Mouse (Mus musculus): ENCODE measurements at regions not wholly inside any gene's neighbourhood (a gene's known extent, or its start where the extent isn't known, plus 50 kb on each side); places are given as distances from the start of the nearest gene placed in this dataset.

- H3K9ac ChIP-seq (ENCODE audit: low read length), result no peak overlapping the region
Measured at GRCm38 (mm10) chr17:51288751-51289150, 109.6 kb upstream of the Tbc1d5 start.

GRCm38 (mm10) chr17:51287878-51288277, 108.7 kb upstream of the Tbc1d5 start:
- H3K4me1 ChIP-seq (ENCODE audit: control insufficient read depth in 2 of 2, insufficient read depth in 2 of 2, low read length in 2 of 2), result no peaks in the 10 kb centered on the region
- 85% methylated on average over 8 of the region's 8 CpGs for WGBS
- H3K36me3 ChIP-seq (ENCODE audit: control insufficient read depth, insufficient read depth, low read length), result no peaks in the 10 kb centered on the region
- H3K9me3 ChIP-seq (ENCODE audit: control insufficient read depth, low read length), result no peaks in the 10 kb centered on the region
- H3K27ac ChIP-seq (replicated peaks in 1 of 2; ENCODE audit: control insufficient read depth in 1 of 2, insufficient read depth in 1 of 2, low read depth in 2 of 2, low read length in 2 of 2), result no peak overlapping the region
- H3K4me3 ChIP-seq (ENCODE audit: control insufficient read depth in 1 of 2, insufficient read depth in 1 of 2, low read depth in 1 of 2, low read length in 2 of 2), result no peak overlapping the region
- no peak overlapping the region for H3K4me2 ChIP-seq (ENCODE audit: low read length)
- H3K27me3 ChIP-seq (ENCODE audit: control insufficient read depth, insufficient read depth, low read length), result no peaks in the 10 kb centered on the region
- ATAC-seq (ENCODE audit: insufficient number of reproducible peaks, insufficient read depth, low FRiP score, low read depth), result no peak
- no peak overlapping the region for H3K9ac ChIP-seq (ENCODE audit: low read length)

More at GRCm38 (mm10) chr17:51288751-51289150, 109.6 kb upstream of the Tbc1d5 start:
- WGBS, result 72% methylated on average over 7 of the region's 7 CpGs
- Histone ChIP-seq H3K36me3 (ENCODE audit: control insufficient read depth, insufficient read depth, low read length) (no peaks in the 10 kb centered on the region), H3K4me1 (ENCODE audit: control insufficient read depth in 2 of 2, insufficient read depth in 2 of 2, low read length in 2 of 2) (no peaks in the 10 kb centered on the region), H3K4me2 (ENCODE audit: low read length) (no peak overlapping the region), H3K4me3 (ENCODE audit: control insufficient read depth in 1 of 2, insufficient read depth in 1 of 2, low read depth in 1 of 2, low read length in 2 of 2) (no peak overlapping the region), H3K27ac (replicated peaks in 1 of 2; ENCODE audit: control insufficient read depth in 1 of 2, insufficient read depth in 1 of 2, low read depth in 2 of 2, low read length in 2 of 2) (no peak overlapping the region), H3K27me3 (ENCODE audit: control insufficient read depth, insufficient read depth, low read length) (no peaks in the 10 kb centered on the region), H3K9me3 (ENCODE audit: control insufficient read depth, low read length) (no peaks in the 10 kb centered on the region)
- no peak for ATAC-seq (ENCODE audit: insufficient number of reproducible peaks, insufficient read depth, low FRiP score, low read depth)

GRCm38 (mm10) chr17:51285362-51285761, 106.2 kb upstream of the Tbc1d5 start:
- Histone ChIP-seq H3K9ac (ENCODE audit: low read length) (no peak overlapping the region), H3K36me3 (ENCODE audit: control insufficient read depth, insufficient read depth, low read length) (no peaks in the 10 kb centered on the region), H3K4me2 (ENCODE audit: low read length) (no peak overlapping the region), H3K4me1 (ENCODE audit: control insufficient read depth in 2 of 2, insufficient read depth in 2 of 2, low read length in 2 of 2) (no peaks in the 10 kb centered on the region), H3K9me3 (ENCODE audit: control insufficient read depth, low read length) (no peaks in the 10 kb centered on the region), H3K27ac (replicated peaks in 1 of 2; ENCODE audit: control insufficient read depth in 1 of 2, insufficient read depth in 1 of 2, low read depth in 2 of 2, low read length in 2 of 2) (no peak overlapping the region), H3K27me3 (ENCODE audit: control insufficient read depth, insufficient read depth, low read length) (no peaks in the 10 kb centered on the region), H3K4me3 (ENCODE audit: control insufficient read depth in 1 of 2, insufficient read depth in 1 of 2, low read depth in 1 of 2, low read length in 2 of 2) (no peak overlapping the region)
- no peak for ATAC-seq (ENCODE audit: insufficient number of reproducible peaks, insufficient read depth, low FRiP score, low read depth)
- WGBS, result 68% methylated on average over 5 of the region's 5 CpGs

GRCm38 (mm10) chr17:51278771-51279170, 99.6 kb upstream of the Tbc1d5 start:
- 45% methylated on average over 7 of the region's 7 CpGs for WGBS
- Histone ChIP-seq H3K4me2 (ENCODE audit: low read length) (no peak overlapping the region), H3K27ac (replicated peaks in 1 of 2; ENCODE audit: control insufficient read depth in 1 of 2, insufficient read depth in 1 of 2, low read depth in 2 of 2, low read length in 2 of 2) (0 out of 4 replicates have a peak overlapping the region, but pooled peaks of 1 of the 2 experiments have one; percentile 1), H3K9ac (ENCODE audit: low read length) (no peak overlapping the region), H3K4me1 (ENCODE audit: control insufficient read depth in 2 of 2, insufficient read depth in 2 of 2, low read length in 2 of 2) (0 out of 4 replicates have a peak, but pooled peaks cover 0 to 8% of the 10 kb centered on the region in 2 experiments), H3K27me3 (ENCODE audit: control insufficient read depth, insufficient read depth, low read length) (no peaks in the 10 kb centered on the region), H3K9me3 (ENCODE audit: control insufficient read depth, low read length) (no peaks in the 10 kb centered on the region), H3K36me3 (ENCODE audit: control insufficient read depth, insufficient read depth, low read length) (no peaks in the 10 kb centered on the region), H3K4me3 (ENCODE audit: control insufficient read depth in 1 of 2, insufficient read depth in 1 of 2, low read depth in 1 of 2, low read length in 2 of 2) (no peak overlapping the region)
- no peak for ATAC-seq (ENCODE audit: insufficient number of reproducible peaks, insufficient read depth, low FRiP score, low read depth)

- WGBS, result 62% methylated on average over 2 of the region's 2 CpGs
- Histone ChIP-seq H3K4me3 (ENCODE audit: control insufficient read depth in 1 of 2, insufficient read depth in 1 of 2, low read depth in 1 of 2, low read length in 2 of 2) (no peak overlapping the region), H3K36me3 (ENCODE audit: control insufficient read depth, insufficient read depth, low read length) (no peaks in the 10 kb centered on the region), H3K9ac (ENCODE audit: low read length) (no peak overlapping the region), H3K9me3 (ENCODE audit: control insufficient read depth, low read length) (no peaks in the 10 kb centered on the region), H3K27me3 (ENCODE audit: control insufficient read depth, insufficient read depth, low read length) (no peaks in the 10 kb centered on the region), H3K27ac (replicated peaks in 1 of 2; ENCODE audit: control insufficient read depth in 1 of 2, insufficient read depth in 1 of 2, low read depth in 2 of 2, low read length in 2 of 2) (0 out of 4 replicates have a peak overlapping the region, but pooled peaks of 1 of the 2 experiments have one; percentile 1), H3K4me2 (ENCODE audit: low read length) (no peak overlapping the region), H3K4me1 (ENCODE audit: control insufficient read depth in 2 of 2, insufficient read depth in 2 of 2, low read length in 2 of 2) (0 out of 4 replicates have a peak, but pooled peaks cover 0 to 8% of the 10 kb centered on the region in 2 experiments)
- no peak for ATAC-seq (ENCODE audit: insufficient number of reproducible peaks, insufficient read depth, low FRiP score, low read depth)
Measured at GRCm38 (mm10) chr17:51278094-51278493, 98.9 kb upstream of the Tbc1d5 start.

GRCm38 (mm10) chr17:51277161-51277560, 98.0 kb upstream of the Tbc1d5 start:
- no peak overlapping the region for H3K4me3 ChIP-seq (ENCODE audit: control insufficient read depth in 1 of 2, insufficient read depth in 1 of 2, low read depth in 1 of 2, low read length in 2 of 2)
- no peak overlapping the region for H3K9ac ChIP-seq (ENCODE audit: low read length)
- H3K9me3 ChIP-seq (ENCODE audit: control insufficient read depth, low read length), result no peaks in the 10 kb centered on the region
- 0 out of 4 replicates have a peak, but pooled peaks cover 0 to 8% of the 10 kb centered on the region in 2 experiments for H3K4me1 ChIP-seq (ENCODE audit: control insufficient read depth in 2 of 2, insufficient read depth in 2 of 2, low read length in 2 of 2)
- no peaks in the 10 kb centered on the region for H3K27me3 ChIP-seq (ENCODE audit: control insufficient read depth, insufficient read depth, low read length)
- no peak overlapping the region for H3K27ac ChIP-seq (replicated peaks in 1 of 2; ENCODE audit: control insufficient read depth in 1 of 2, insufficient read depth in 1 of 2, low read depth in 2 of 2, low read length in 2 of 2)
- no peak overlapping the region for H3K4me2 ChIP-seq (ENCODE audit: low read length)
- H3K36me3 ChIP-seq (ENCODE audit: control insufficient read depth, insufficient read depth, low read length), result no peaks in the 10 kb centered on the region
- no peak for ATAC-seq (ENCODE audit: insufficient number of reproducible peaks, insufficient read depth, low FRiP score, low read depth)

GRCm38 (mm10) chr17:51272025-51272424, 92.9 kb upstream of the Tbc1d5 start:
- no peak overlapping the region for H3K4me2 ChIP-seq (ENCODE audit: low read length)
- H3K4me3 ChIP-seq (ENCODE audit: control insufficient read depth in 1 of 2, insufficient read depth in 1 of 2, low read depth in 1 of 2, low read length in 2 of 2), result no peak overlapping the region
- H3K36me3 ChIP-seq (ENCODE audit: control insufficient read depth, insufficient read depth, low read length), result no peaks in the 10 kb centered on the region
- no peaks in the 10 kb centered on the region for H3K27me3 ChIP-seq (ENCODE audit: control insufficient read depth, insufficient read depth, low read length)
- WGBS, result 71% methylated on average over 1 of the region's 1 CpGs
- no peaks in the 10 kb centered on the region for H3K9me3 ChIP-seq (ENCODE audit: control insufficient read depth, low read length)
- H3K9ac ChIP-seq (ENCODE audit: low read length), result no peak overlapping the region
- H3K4me1 ChIP-seq (ENCODE audit: control insufficient read depth in 2 of 2, insufficient read depth in 2 of 2, low read length in 2 of 2), result no peaks in the 10 kb centered on the region
- ATAC-seq (ENCODE audit: insufficient number of reproducible peaks, insufficient read depth, low FRiP score, low read depth), result no peak
- no peak overlapping the region for H3K27ac ChIP-seq (replicated peaks in 1 of 2; ENCODE audit: control insufficient read depth in 1 of 2, insufficient read depth in 1 of 2, low read depth in 2 of 2, low read length in 2 of 2)

GRCm38 (mm10) chr17:51262946-51263345, 83.8 kb upstream of the Tbc1d5 start:
- Histone ChIP-seq H3K27me3 (ENCODE audit: control insufficient read depth, insufficient read depth, low read length) (no peaks in the 10 kb centered on the region), H3K4me2 (ENCODE audit: low read length) (no peak overlapping the region)
- 67% methylated on average over 3 of the region's 3 CpGs for WGBS

More at GRCm38 (mm10) chr17:51262946-51263345, 83.8 kb upstream of the Tbc1d5 start:
- Histone ChIP-seq H3K9ac (ENCODE audit: low read length) (no peak overlapping the region), H3K4me3 (ENCODE audit: control insufficient read depth in 1 of 2, insufficient read depth in 1 of 2, low read depth in 1 of 2, low read length in 2 of 2) (no peak overlapping the region), H3K36me3 (ENCODE audit: control insufficient read depth, insufficient read depth, low read length) (no peaks in the 10 kb centered on the region), H3K9me3 (ENCODE audit: control insufficient read depth, low read length) (no peaks in the 10 kb centered on the region), H3K27ac (replicated peaks in 1 of 2; ENCODE audit: control insufficient read depth in 1 of 2, insufficient read depth in 1 of 2, low read depth in 2 of 2, low read length in 2 of 2) (no peak overlapping the region), H3K4me1 (ENCODE audit: control insufficient read depth in 2 of 2, insufficient read depth in 2 of 2, low read length in 2 of 2) (no peaks in the 10 kb centered on the region)
- no peak for ATAC-seq (ENCODE audit: insufficient number of reproducible peaks, insufficient read depth, low FRiP score, low read depth)
